Mouse (Mus musculus): Measurements from ENCODE around the gene Slc25a13. TPM values are rescaled to one million over a fixed set of nuclear protein-coding genes. Genes with fewer than 3 reads are reported as not detected.

Gene Slc25a13
- total and polyA plus RNA-seq, 3 experiments = 45.5 to 146 (median 121) TPM

DNA sequence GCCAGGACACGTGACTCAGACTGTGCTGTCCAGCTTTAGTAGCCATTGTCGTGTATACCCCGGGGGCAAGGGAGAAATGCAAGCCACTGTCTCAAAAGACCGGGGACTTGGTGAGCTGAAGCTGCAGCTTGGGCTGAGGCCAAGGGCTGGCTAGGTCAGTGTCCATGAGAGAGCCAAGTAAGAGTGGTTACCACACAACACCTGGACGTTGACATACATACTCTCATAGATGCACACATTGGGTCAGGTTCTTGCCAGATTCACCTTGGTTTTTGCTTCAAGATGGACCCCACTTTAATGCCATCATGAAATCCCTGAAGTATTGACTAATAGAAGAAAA is 283 bp upstream of the Slc25a13 start:
- TF ChIP-seq EP300 (IDR thresholded peaks at IDR 0.05; ENCODE audit: insufficient read depth, low read depth, low read length) (no peak), POLR2A (IDR thresholded peaks at IDR 0.05; ENCODE audit: insufficient read depth, low read depth, low read length) (no peak), CTCF (IDR thresholded peaks at IDR 0.05) (no peak)
- no peaks in the 10 kb centered on the region for H3K27me3 ChIP-seq (ENCODE audit: control insufficient read depth, insufficient read depth, low read length)
- DNase-seq = no peak
- peak overlapping the region; percentile 73 for H3K9ac ChIP-seq (ENCODE audit: low read depth, low read length)
- intact Hi-C loops (cut with DNase I) = loop anchor here (2.0 kb wide), 2 partner anchors 32 to 82 kb away; no protein-coding TSS in a partner anchor
- H3K4me3 ChIP-seq = peak overlapping the region; percentile 81
- H3K4me1 ChIP-seq (ENCODE audit: control insufficient read depth, insufficient read depth, low read length) = peaks cover 9% of the 10 kb centered on the region; the same call in 1 of the 2 replicates
- no peaks in the 10 kb centered on the region for H3K79me2 ChIP-seq (replicated peaks; ENCODE audit: control insufficient read depth, insufficient read depth, low read length)
- WGBS = 4% methylated on average over 5 of the region's 5 CpGs
- H3K36me3 ChIP-seq (ENCODE audit: control insufficient read depth, insufficient read depth, low read length) = no peaks in the 10 kb centered on the region; the same call in 1 of the 2 replicates
- H3K27ac ChIP-seq = peak overlapping the region; percentile 95

DNA sequence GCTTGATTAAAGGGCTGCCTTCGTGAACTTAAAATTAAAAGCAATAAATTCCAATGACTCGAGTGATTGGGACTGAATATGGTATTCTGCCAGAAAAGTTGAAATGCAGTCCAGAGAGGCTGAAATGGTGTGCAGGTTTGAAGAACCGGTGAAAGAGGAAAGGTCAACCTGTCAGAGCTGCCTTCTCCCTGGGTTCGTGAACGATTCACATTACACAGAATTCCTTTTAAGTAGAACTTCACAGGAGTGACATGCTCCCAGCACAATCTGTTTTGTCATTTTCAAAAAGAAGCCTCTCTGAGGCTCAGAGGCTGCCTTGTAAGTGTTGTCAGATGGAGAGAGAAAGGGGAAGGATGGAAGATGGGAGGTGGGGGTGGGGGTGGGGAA is 860 bp downstream of the Slc25a13 start:
- Histone ChIP-seq H3K9ac (ENCODE audit: low read depth, low read length) (peak overlapping the region; percentile 73), H3K27ac (peak overlapping the region; percentile 95)
- WGBS = 41% methylated on average over 5 of the region's 5 CpGs

DNA sequence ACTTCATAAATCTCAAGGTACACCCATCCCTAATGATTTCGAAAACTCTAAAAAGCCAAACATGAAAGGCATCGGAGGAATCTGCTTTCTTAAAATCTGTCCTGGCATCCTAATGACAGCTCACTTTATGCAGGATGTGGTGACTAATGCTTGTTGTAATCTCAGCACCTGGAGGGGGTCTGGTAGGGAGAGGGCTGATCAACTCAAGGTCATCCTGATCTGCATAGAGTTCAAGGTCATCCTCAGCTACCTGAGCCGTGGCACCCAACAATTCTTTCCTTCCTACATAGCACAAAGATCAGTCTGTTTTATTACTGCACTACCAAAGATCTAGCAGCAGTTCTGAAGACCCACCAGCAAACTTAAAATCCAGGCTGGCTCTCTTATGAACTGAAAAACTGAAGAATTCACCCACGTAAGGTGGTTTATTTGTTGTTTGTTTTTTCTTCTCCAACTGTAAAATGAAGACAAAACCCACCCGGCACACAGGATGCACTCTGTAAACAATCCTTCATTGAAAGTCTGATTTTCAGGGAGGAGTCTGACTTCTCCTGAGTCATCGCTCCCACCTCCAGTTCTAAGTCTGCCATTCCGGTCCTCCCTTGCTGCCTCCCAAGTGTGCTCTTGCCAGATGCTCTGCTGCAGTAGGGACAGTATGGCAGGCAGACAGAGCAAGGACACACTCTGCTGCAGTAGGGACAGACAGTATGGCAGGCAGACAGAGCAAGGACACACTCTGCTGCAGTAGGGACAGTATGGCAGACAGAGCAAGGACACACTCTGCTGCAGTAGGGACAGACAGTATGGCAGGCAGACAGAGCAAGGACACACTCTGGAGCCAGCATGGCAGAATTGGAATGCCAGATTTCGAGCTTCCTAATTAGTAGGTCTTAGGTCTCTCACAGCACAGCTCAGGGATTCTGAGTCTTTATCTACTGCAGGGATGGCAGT is 4.3 kb downstream of the Slc25a13 start:
- intact Hi-C loops (cut with DNase I) = no loop called here
- peaks cover 12% of the 10 kb centered on the region for H3K4me1 ChIP-seq (ENCODE audit: control insufficient read depth, insufficient read depth, low read length)
- no peak overlapping the region for H3K4me3 ChIP-seq
- H3K9ac ChIP-seq (ENCODE audit: low read depth, low read length) = no peak overlapping the region
- H3K27me3 ChIP-seq (ENCODE audit: control insufficient read depth, insufficient read depth, low read length) = no peaks in the 10 kb centered on the region
- 0 out of 2 replicates have a peak, but pooled peaks cover 2% of the 10 kb centered on the region for H3K79me2 ChIP-seq (replicated peaks; ENCODE audit: control insufficient read depth, insufficient read depth, low read length)
- TF ChIP-seq CTCF (IDR thresholded peaks at IDR 0.05) = no peak
- no peak for TF ChIP-seq POLR2A (IDR thresholded peaks at IDR 0.05; ENCODE audit: insufficient read depth, low read depth, low read length)
- TF ChIP-seq EP300 (IDR thresholded peaks at IDR 0.05; ENCODE audit: insufficient read depth, low read depth, low read length) = no peak
- peak in 1 of 2 experiments; percentile 10 for DNase-seq
- peak overlapping the region; percentile 63 for H3K27ac ChIP-seq
- peaks cover 3% of the 10 kb centered on the region for H3K36me3 ChIP-seq (ENCODE audit: control insufficient read depth, insufficient read depth, low read length)
- 47% methylated on average over 8 of the region's 8 CpGs for WGBS

More for the DNA sequence above, 860 bp downstream of the Slc25a13 start:
- no peaks in the 10 kb centered on the region for H3K27me3 ChIP-seq (ENCODE audit: control insufficient read depth, insufficient read depth, low read length)
- H3K4me1 ChIP-seq (ENCODE audit: control insufficient read depth, insufficient read depth, low read length) = peaks cover 10% of the 10 kb centered on the region; the same call in 1 of the 2 replicates
- H3K79me2 ChIP-seq (replicated peaks; ENCODE audit: control insufficient read depth, insufficient read depth, low read length) = no peaks in the 10 kb centered on the region
- TF ChIP-seq POLR2A (IDR thresholded peaks at IDR 0.05; ENCODE audit: insufficient read depth, low read depth, low read length) = no peak
- TF ChIP-seq EP300 (IDR thresholded peaks at IDR 0.05; ENCODE audit: insufficient read depth, low read depth, low read length) = no peak
- no peak for TF ChIP-seq CTCF (IDR thresholded peaks at IDR 0.05)
- no peaks in the 10 kb centered on the region; the same call in none of the 2 replicates for H3K36me3 ChIP-seq (ENCODE audit: control insufficient read depth, insufficient read depth, low read length)
- intact Hi-C loops (cut with DNase I) = loop anchor here (2.0 kb wide), 2 partner anchors 31 to 83 kb away; no protein-coding TSS in a partner anchor
- DNase-seq = no peak
- H3K4me3 ChIP-seq = peak overlapping the region; percentile 81

DNA sequence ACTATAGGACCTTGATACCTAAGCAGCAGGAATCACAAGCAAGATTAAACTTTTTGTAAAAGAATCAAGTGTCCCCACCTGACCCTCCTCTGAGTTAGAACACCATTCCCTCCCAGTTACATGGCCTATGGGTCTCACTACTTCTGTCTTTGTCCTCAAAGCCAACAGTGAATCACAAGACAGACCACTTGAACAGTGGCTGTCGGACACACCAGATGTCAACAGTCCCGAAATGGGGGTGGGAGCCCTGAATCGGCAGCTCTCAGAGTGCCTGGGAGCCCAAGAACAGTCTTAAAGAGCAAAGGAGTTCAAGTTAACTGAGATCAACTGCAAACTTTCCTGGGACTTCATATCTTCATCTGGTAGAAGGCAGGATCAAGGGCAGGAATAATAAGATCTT is 5.0 kb downstream of the Slc25a13 start:
- peaks cover 3% of the 10 kb centered on the region for H3K36me3 ChIP-seq (ENCODE audit: control insufficient read depth, insufficient read depth, low read length)
- 0 out of 2 replicates have a peak, but pooled peaks cover 2% of the 10 kb centered on the region for H3K79me2 ChIP-seq (replicated peaks; ENCODE audit: control insufficient read depth, insufficient read depth, low read length)
- TF ChIP-seq CTCF (IDR thresholded peaks at IDR 0.05) = no peak
- TF ChIP-seq POLR2A (IDR thresholded peaks at IDR 0.05; ENCODE audit: insufficient read depth, low read depth, low read length) = no peak
- no peak for TF ChIP-seq EP300 (IDR thresholded peaks at IDR 0.05; ENCODE audit: insufficient read depth, low read depth, low read length)
- H3K27me3 ChIP-seq (ENCODE audit: control insufficient read depth, insufficient read depth, low read length) = no peaks in the 10 kb centered on the region
- H3K4me3 ChIP-seq = no peak overlapping the region
- peaks cover 11% of the 10 kb centered on the region for H3K4me1 ChIP-seq (ENCODE audit: control insufficient read depth, insufficient read depth, low read length)
- intact Hi-C loops (cut with DNase I) = no loop called here
- peak overlapping the region; percentile 63 for H3K27ac ChIP-seq
- H3K9ac ChIP-seq (ENCODE audit: low read depth, low read length) = no peak overlapping the region
- no peak for DNase-seq
- WGBS = 59% methylated on average over 3 of the region's 3 CpGs

DNA sequence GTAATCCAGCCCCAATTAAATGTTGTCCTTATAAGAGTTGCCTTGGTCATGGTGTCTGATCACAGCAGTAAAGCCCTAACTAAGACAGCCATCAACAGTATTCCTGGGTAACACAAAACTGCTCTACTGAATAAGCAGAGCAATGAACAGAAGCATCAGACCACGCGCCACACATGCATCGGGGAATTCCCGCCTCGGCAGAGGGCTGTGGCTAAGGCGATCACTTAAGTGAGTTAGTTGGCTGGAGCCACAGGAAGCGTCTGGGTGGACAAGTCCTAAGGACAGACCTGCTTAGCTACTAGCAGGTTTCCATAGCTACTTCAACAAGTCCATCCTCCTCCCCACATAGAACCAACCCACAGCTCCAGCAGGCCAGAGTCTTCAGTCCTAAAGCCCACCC is 6.3 kb downstream of the Slc25a13 start:
- TF ChIP-seq EP300 (IDR thresholded peaks at IDR 0.05; ENCODE audit: insufficient read depth, low read depth, low read length) (no peak), POLR2A (IDR thresholded peaks at IDR 0.05; ENCODE audit: insufficient read depth, low read depth, low read length) (no peak), CTCF (IDR thresholded peaks at IDR 0.05) (no peak)
- peaks cover 3% of the 10 kb centered on the region for H3K36me3 ChIP-seq (ENCODE audit: control insufficient read depth, insufficient read depth, low read length)
- peaks cover 11% of the 10 kb centered on the region for H3K4me1 ChIP-seq (ENCODE audit: control insufficient read depth, insufficient read depth, low read length)
- no peak overlapping the region for H3K9ac ChIP-seq (ENCODE audit: low read depth, low read length)
- intact Hi-C loops (cut with DNase I) = no loop called here
- no peak overlapping the region for H3K27ac ChIP-seq
- H3K79me2 ChIP-seq (replicated peaks; ENCODE audit: control insufficient read depth, insufficient read depth, low read length) = 0 out of 2 replicates have a peak, but pooled peaks cover 2% of the 10 kb centered on the region
- 79% methylated on average over 7 of the region's 7 CpGs for WGBS
- H3K27me3 ChIP-seq (ENCODE audit: control insufficient read depth, insufficient read depth, low read length) = no peaks in the 10 kb centered on the region
- no peak overlapping the region for H3K4me3 ChIP-seq
- no peak for DNase-seq

Data from heart, adult 2 months (tissue).